Mouse (Mus musculus) layer of hippocampus, postnatal 25 days (tissue): ENCODE measurements around the gene Slc4a1. TPM values are rescaled to one million over a fixed set of nuclear protein-coding genes. Genes with fewer than 3 reads are reported as not detected.
A peak's percentile ranks its signal among the peaks of the same experiment; 100 is the strongest.

Experiments
- DNase-seq, 2 experiments: peaks; one replicate each; pipeline ENCODE4 v3.0.0; 2022; ENCODE audit warnings: mixed read lengths in 2 of 2, low spot score in 1 of 2; ENCODE audit errors: extremely low spot score in 1 of 2
- total RNA-seq, 2 experiments: library from RNA; stranded (reverse); gene quantifications; 2 replicates each; pipeline ENCODE4 v1.2.3; 2021

Gene Slc4a1
- total RNA-seq, 2 experiments from 2014 or later: 0.31 to 0.81 TPM

DNA sequence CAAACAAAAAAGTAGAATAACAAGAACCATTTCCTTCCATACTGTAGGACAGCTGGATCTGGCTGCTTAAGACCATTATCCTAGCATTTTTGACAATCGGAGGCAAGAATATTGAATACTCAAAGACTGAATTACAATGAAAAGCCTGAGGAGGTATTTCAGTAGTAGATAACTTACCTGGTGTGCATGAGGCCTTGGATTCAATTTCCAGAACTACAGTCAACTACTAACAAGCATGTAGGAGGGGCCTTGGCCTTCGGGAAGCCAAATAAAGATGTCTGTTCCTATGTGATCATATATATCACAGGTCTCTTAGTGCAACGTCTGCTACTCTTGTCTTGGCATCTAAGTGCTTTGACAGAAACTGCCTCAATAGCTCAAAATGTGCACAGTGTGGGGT lies 36.0 kb downstream of the Slc4a1 start:
- DNase-seq: no peak

DNA sequence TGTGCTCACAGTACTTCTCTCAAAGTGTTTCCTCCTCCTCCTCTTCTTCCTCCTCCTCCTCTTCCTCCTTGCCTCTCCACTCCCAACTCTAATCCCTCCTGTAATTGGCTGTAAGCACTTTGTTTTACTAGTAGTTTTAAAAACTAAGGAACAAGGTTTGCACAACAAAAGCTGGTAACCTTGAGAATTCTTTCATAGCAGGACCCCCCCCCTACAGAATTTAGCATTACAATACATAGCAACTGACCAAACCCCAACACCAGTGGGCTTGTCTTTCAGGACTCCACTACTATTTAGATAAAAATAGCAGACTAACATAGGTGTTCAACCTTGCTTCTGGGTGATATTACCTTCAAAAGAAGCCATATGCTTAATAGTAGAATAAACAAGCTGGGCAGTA lies 36.5 kb downstream of the Slc4a1 start:
- no peak for DNase-seq

DNA sequence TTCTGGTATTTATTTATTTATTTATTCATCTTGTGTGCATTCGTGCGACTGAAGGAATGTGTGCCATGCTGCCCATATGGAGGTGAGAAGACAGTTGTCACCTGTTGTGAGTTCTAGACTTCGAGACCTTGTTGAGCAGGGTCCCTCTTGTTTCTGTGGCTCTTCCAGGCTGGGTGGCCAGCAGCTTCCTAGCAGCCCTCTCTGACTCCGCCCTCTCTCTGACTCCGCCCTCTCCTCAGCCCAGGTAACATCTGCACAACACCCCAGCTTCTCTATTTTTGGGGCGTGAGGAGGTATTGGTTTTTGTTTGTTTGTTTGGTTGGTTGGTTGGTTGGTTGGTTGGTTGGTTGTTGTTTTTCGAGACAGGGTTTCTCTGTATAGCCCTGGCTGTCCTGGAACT lies 38.2 kb downstream of the Slc4a1 start:
- DNase-seq: no peak

GRCm38 (mm10) chr11:102327250-102327649 lies 38.8 kb downstream of the Slc4a1 start:
- no peak for DNase-seq

DNA sequence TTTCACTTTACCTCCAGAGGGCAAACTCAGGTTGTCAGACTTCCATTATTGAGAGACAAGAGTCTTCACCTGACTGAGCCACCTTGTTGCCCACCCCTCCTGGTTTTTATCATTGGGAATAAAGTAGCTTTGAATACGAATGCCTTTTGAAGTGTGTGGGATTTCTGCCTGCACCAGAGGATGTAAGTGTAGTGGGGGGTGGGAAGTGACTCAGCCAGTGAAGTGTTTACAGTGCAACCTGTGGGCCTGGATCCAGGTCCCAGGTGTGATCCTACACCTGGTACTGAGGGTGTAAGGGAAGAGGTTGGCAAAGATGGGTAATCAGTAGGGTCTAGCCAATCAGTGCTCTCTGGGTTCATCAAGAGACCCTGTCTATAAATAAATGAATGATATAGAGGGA lies 42.5 kb downstream of the Slc4a1 start:
- no peak for DNase-seq

DNA sequence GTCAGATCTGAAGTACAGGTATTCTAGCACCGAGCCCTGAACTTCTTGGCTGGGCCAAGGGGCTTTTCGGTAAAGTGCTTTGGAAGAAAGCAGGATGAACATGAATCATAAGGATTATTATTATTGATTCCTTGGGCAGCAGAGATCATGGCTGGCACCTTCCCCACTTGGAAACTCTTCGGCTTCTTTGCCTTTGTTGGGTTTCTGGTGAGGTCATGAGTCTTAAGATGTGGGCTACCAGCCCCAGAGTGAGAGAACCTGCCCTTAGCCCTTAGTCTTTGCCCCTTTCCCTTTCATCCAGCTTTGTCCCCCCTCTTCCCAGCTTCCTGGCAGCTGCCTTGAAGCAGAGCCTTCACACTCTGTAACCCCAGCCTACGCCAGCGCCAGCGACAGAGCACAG lies 44.1 kb downstream of the Slc4a1 start:
- no peak for DNase-seq

- peak in 1 of 2 experiments; percentile 57 for DNase-seq
Observed at GRCm38 (mm10) chr11:102320686-102321005, 45.4 kb downstream of the Slc4a1 start.

- DNase-seq: peak; percentile 76 to 77
Observed at GRCm38 (mm10) chr11:102319941-102320685, 45.9 kb downstream of the Slc4a1 start.

DNA sequence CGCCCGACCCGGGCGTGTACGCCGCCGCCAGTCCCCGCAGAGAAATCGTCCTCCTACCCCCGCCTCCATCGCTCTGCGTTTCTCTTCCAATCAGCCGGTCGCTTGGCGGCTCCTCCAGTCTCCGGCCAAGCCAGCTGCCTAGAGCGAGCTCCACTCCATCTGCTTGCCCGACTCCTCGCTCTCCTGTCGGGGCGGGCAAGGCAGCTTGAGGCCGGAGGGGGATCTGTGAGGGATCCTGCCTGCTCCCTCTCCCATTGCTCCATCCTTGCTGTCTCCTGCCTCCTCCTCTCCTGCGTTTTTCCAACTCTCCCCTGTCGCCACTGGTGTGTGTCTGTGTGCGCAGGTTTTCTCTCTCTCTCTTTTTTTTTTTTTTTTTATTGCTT lies 46.6 kb downstream of the Slc4a1 start, which contains the start of gene Ubtf:
Gene Ubtf (minus strand): TSS at position 333 of the 383 bp plus-strand sequence.
- peak; percentile 68 to 80 for DNase-seq

DNA sequence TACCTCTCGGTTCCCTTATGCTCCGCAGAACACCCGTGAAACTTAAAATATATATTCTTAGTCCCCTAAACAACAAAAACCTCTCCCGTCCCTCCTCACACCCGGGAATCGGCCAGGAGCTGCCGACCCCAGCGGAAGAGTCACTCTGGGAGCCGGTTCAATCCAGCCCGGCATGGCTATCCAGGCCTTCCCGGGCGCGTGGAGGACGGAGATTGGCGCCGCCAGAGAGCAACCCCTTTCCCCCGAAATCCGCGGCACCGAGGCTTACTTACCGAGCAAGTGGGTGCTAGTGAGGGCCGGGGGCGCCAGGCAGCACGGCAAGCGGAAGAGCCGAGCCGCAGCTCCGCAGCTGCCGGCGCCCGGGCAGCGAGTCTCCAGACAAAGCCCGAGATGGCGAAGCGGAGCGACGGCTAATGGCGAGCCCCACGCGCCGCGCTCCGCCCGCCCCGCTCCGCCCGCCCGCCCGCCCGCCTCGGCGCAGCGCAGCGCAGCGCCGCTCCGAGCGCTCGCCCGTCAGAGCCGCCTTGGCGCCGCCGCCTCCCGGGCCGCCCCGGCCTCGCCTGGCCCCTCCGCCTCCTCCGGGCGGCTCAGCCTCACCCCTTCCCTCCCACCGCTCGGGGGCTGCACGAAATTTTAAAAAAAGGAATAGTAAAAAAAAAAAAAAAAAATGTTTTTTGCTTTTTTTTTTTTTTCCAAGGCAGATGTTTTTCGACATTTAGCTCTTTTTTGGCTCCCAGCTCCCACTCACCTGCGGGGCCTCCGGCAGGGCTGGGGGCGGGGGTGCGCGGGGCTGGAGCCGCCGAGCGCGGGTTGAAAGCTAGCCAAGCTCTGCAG lies 47.2 kb downstream of the Slc4a1 start:
- DNase-seq: peak; percentile 40 to 58

GRCm38 (mm10) chr11:102317901-102318575 lies 48.0 kb downstream of the Slc4a1 start:
- peak; percentile 46 to 69 for DNase-seq

DNA sequence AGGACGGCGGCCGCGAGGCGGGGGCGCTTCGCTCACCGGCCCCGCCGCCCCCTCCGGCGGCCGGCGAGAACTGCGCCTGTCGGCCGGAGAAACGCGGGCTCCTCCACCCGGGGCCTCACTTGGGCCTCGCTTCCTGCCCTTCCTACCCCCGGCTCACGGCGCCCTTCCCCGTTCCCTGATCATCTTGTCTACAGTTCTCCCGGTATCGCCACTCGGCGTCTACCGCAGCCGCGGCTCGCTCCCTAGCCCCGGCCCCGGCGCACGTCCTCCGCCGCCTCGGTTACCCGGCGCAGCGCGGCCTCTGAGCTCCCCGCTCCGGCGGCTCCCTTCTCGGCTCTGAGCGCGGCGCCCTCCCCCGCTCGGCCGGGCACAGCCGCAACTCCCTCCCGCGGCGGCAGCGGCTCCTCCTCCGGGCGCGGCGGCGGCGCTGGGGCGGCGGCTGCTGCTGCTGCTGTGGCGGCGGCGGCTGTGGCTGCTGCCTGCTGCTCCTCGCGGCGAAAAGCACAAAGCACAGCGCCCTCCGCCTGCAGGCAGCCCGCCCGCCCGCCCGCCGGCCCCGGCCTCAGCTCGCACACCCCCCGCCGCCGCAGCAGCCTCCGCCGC lies 48.6 kb downstream of the Slc4a1 start:
- DNase-seq: peak; percentile 43 to 46

DNA sequence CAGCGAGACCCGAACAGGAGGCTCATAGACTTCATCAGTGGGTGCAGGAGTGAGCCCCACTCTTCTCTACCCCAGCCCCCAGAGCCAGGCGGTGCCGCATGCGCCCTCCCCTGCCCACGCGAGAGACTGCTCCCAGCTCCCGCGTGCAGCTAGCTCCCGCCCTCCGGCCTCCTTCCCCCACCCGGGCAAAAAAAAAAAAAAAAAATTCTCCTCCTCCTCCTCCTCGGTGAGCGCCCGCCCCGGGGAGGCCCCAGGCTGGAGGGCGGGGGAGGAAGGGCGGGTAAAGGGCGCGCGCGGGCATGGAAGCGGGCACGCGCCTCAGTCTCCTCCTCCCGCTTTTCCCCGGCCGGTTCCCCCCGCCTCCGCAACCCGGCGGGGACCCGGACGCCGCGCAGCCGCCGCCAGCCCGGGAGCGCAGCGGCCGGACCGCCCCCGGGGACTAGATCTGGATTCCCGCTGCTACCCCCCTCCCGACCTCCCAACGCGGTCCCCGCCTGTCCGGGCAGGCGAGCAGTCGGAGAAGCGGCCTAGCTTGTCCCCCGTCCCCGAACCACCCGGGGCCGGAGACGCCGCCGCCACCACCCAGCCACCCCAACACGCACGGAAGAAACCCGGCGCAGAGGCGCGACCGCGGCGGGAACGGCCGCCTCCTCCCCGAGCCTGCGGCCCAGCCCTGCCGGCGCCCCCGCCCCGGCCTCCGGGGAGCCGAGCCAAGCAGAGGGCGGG lies 49.3 kb downstream of the Slc4a1 start:
- peak; percentile 71 to 78 for DNase-seq

- no peak for DNase-seq
Observed at GRCm38 (mm10) chr11:102315690-102316571, 50.1 kb downstream of the Slc4a1 start.

DNA sequence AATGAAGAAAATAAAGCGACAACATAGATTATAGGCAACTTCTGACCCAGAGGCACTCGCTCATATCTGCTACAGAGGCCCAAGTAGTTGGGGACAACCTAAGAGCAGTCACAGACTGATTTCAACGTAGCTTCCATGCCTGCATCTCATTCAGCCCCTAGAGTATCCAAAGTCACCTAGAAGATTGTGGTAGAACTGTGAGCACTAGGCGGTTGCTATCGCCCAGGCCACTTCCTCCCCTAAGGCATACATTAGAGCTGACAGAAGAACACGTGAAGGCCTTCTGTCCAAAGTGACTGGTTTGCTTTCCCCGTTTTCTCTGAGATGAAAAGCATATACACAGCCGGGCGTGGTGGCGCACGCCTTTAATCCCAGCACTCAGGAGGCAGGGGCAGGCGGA lies 51.7 kb downstream of the Slc4a1 start:
- no peak for DNase-seq

- DNase-seq: no peak
Observed at GRCm38 (mm10) chr11:102312586-102312985, 53.4 kb downstream of the Slc4a1 start.

DNA sequence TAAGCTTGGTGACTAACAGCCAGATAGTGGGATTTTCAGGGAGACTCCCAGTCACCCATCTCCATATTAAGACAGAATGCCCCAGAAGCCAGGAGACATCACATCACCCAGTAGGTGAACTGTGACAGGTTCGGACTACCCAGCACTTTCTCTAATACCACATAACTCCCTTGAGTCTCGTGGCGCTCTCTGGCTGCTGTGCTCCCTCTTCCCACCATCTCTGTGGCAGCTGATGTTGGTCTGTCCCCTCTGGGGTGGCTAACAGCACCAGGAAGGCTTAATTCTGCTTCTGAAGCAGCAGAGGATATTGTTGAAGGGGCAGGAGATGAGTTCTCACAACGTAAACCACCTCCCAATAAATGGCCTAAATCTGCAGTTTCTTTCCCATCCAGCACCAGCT lies 54.0 kb downstream of the Slc4a1 start:
- DNase-seq: no peak

DNA sequence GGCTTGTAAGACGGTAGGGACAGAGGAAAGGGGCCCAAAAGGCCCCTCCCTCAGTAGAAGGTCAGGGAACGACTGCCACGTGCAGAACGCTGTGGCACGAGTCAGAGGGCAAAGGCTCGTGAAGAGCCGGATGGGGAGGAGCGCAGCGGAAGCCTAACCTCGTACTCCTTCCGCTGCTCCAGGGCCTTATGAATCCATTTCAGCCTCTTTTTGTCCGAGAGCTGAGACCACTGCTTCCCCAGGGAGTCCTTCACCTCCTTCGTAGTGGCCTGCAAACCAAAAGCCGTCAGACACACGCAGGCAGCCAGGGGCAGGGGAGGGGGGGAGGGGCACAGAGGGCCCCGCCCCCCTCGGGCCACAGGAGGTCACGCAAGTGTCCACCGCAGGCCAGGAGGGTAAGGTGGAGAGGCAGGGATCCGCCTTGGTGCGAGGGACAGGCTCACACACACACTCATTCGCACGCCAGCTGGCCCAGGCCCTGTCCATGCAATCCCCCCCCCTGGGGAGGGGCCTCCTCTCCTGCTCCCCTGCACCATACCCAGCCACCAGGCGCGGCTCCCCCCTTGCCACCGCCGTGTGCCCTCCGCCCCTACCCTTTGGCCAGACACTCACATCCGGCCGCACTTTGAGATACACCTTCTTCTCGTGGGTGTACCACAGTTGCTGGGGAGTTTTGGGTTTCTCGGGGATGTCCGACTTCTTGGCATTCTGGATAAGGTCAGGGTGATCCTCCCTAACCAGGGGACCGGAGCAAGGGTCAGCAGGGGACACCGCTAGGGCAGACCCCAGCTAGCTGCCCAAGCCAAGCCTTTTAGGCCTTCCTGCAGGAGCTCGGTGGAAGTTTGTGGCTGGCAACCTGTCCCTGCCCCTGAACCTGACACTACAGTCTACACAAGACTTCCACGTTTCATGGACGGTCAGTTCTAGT lies 55.0 kb downstream of the Slc4a1 start:
- no peak for DNase-seq
